Mouse (Mus musculus) left cerebral cortex, postnatal 14 days (tissue): ENCODE measurements around the gene Nepro. TPM values are rescaled to one million over a fixed set of nuclear protein-coding genes. Genes with fewer than 3 reads are reported as not detected.

Source experiments
- DNase-seq, 2 experiments: peaks; one replicate each; pipeline ENCODE4 v3.0.0; 2021 to 2022; ENCODE audit warnings: low spot score in 2 of 2, mixed read lengths in 1 of 2
- intact Hi-C: fragments of 180-260 bp; cut with DNase I; formaldehyde crosslinking; loops from one replicate; pipeline ENCODE4 v1.15.1; 2025
- total RNA-seq, 2 experiments: library from RNA; stranded (reverse); gene quantifications; 2 replicates each; pipeline ENCODE4 v1.2.3; 2021

Gene Nepro
- total RNA-seq, 2 experiments from 2014 or later = 4.0 to 4.5 TPM

- peak; percentile 87 to 90 for DNase-seq
- intact Hi-C loops = loop anchor here (10.0 kb wide), 1 partner anchor 659 kb away; the partner anchor contains the start of gene Cd200
These were observed 21.9 kb downstream of the Nepro start, which contains the start of gene Gtpbp8 for GRCm38 (mm10) chr16:44745866-44746562. TSS of gene Gtpbp8 (minus strand) at chr16:44746363.

- DNase-seq = no peak
- intact Hi-C loops = loop anchor here (10.0 kb wide), 1 partner anchor 657 kb away; the partner anchor contains the start of gene Cd200
These were observed 23.9 kb downstream of the Nepro start for GRCm38 (mm10) chr16:44748007-44748406.

- DNase-seq = no peak
- intact Hi-C loops = no loop called here
These were observed 33.6 kb downstream of the Nepro start for GRCm38 (mm10) chr16:44757700-44758099.

GRCm38 (mm10) chr16:44761811-44762210 lies 37.7 kb downstream of the Nepro start:
- DNase-seq = no peak
- intact Hi-C loops = no loop called here

- intact Hi-C loops = no loop called here
- no peak for DNase-seq
These were observed 41.6 kb downstream of the Nepro start, which contains the start of gene Cd200r1 for GRCm38 (mm10) chr16:44765555-44766319. TSS of gene Cd200r1 (plus strand) at chr16:44765736.

GRCm38 (mm10) chr16:44766320-44766892 lies 42.3 kb downstream of the Nepro start:
- peak in 1 of 2 experiments; percentile 20 for DNase-seq
- intact Hi-C loops = no loop called here

GRCm38 (mm10) chr16:44767506-44767905 lies 43.4 kb downstream of the Nepro start:
- intact Hi-C loops = no loop called here
- DNase-seq = no peak

- no peak for DNase-seq
- intact Hi-C loops = loop anchor here (2.0 kb wide), 1 partner anchor 321 kb away; no protein-coding TSS in a partner anchor
These were observed 43.9 kb downstream of the Nepro start for GRCm38 (mm10) chr16:44767967-44768366.

- no peak for DNase-seq
- intact Hi-C loops = no loop called here
These were observed 48.5 kb downstream of the Nepro start for GRCm38 (mm10) chr16:44772577-44772976.

GRCm38 (mm10) chr16:44773673-44774072 lies 49.6 kb downstream of the Nepro start:
- intact Hi-C loops = no loop called here
- DNase-seq = no peak

- intact Hi-C loops = no loop called here
- no peak for DNase-seq
These were observed 50.1 kb downstream of the Nepro start for GRCm38 (mm10) chr16:44774201-44774600.

GRCm38 (mm10) chr16:44778538-44779147 lies 54.5 kb downstream of the Nepro start:
- peak in 1 of 2 experiments; percentile 22 for DNase-seq
- intact Hi-C loops = no loop called here

GRCm38 (mm10) chr16:44779494-44779893 lies 55.4 kb downstream of the Nepro start:
- intact Hi-C loops = no loop called here
- DNase-seq = no peak

GRCm38 (mm10) chr16:44780751-44781150 lies 56.6 kb downstream of the Nepro start:
- intact Hi-C loops = no loop called here
- no peak for DNase-seq

Other genes starting within 250 kb of the Nepro start
- 10 to 100 TPM; 19.5 to 23.9 TPM for gene Boc, start 165.4 kb upstream of the Nepro start, total RNA-seq
- 10 to 100 TPM; 25.7 to 28.1 TPM for gene Gtpbp8, start 22.1 kb downstream of the Nepro start, total RNA-seq
- gene Cd200r1, start 41.4 kb downstream of the Nepro start, total RNA-seq = under 1 TPM; 0.59 to 0.90 TPM
- under 1 TPM in 1 of 2 experiments, not detected in 1; 0.40 TPM for gene Cd200r4, start 87.4 kb downstream of the Nepro start, total RNA-seq
- not detected for gene Cd200r2, start 142.8 kb downstream of the Nepro start, total RNA-seq
- not detected for gene Cd200r3, start 219.4 kb downstream of the Nepro start, total RNA-seq